14 mouse cellular contexts compared by ENCODE assay signal in genomic region chr12:110483761-110484160, GRCm38 (mm10). TPM values are rescaled to one million over a fixed set of nuclear protein-coding genes. Genes with fewer than 3 reads are reported as not detected.
DNase-seq lines count a peak whose midpoint lies in the region; ATAC-seq and TF ChIP-seq lines count a peak whose summit lies in the region.
"Had no signal": no experiment of that assay in that cellular context is flagged by ENCODE, and none has a peak within 500 bp of the region (broad histone marks: within the 10 kb centered on the region; RNA-seq: fewer than 3 reads in every experiment).

No protein-coding gene starts in this region.

- no peaks in the 10 kb centered on the region for H3K9me3 ChIP-seq in heart, embryonic 12.5 days (replicated peaks)
- H3K9me3 ChIP-seq in lung, embryonic 15.5 days = no peaks in the 10 kb centered on the region
- no peaks in the 10 kb centered on the region for H3K9me3 ChIP-seq in limb, embryonic 13.5 days
- H3K9me3 ChIP-seq: limb, embryonic 12.5 days had no signal

- peak overlapping the region; percentile 91 for H3K4me2 ChIP-seq in heart, embryonic 12.5 days
- H3K4me2 ChIP-seq in lung, embryonic 15.5 days = 0 out of 2 replicates have a peak overlapping the region, but pooled peaks have one; percentile 81
- H3K4me2 ChIP-seq in limb, embryonic 13.5 days (replicated peaks) = peak overlapping the region; percentile 23; the same call in 1 of the 2 replicates
- H3K4me2 ChIP-seq: limb, embryonic 12.5 days had no signal

- ATAC-seq in heart, embryonic 12.5 days (ENCODE audit: insufficient number of reproducible peaks, low FRiP score) = no peak
- ATAC-seq in lung, embryonic 15.5 days (ENCODE audit: borderline replicate concordance, extremely low read depth, low FRiP score, low TSS enrichment) = no peak
- no peak for ATAC-seq in limb, embryonic 13.5 days (ENCODE audit: low FRiP score, low read depth)

- no peak for DNase-seq in heart, adult 9 months (ENCODE audit: low spot score in 2 of 2)
- DNase-seq in lung, adult 2 months = no peak
- DNase-seq in thymus, postnatal 25 days = peak; percentile 76
- no peak for DNase-seq in right cerebral cortex, adult 2 months (ENCODE audit: low spot score in 2 of 2)
- DNase-seq in right cerebral cortex, adult 18-20 months = no peak
- DNase-seq: B cell, adult 2 months; cerebellum, adult 18-20 months; kidney, adult 11 months; spleen, adult 18-20 months had no signal

- H3K9ac ChIP-seq in heart, embryonic 12.5 days = peak overlapping the region; percentile 53
- no peak overlapping the region for H3K9ac ChIP-seq in lung, embryonic 15.5 days
- H3K9ac ChIP-seq in limb, embryonic 13.5 days = no peak overlapping the region
- H3K9ac ChIP-seq: limb, embryonic 12.5 days had no signal

- no peak for TF ChIP-seq CTCF in lung, adult 2 months (IDR thresholded peaks at IDR 0.05; ENCODE audit: insufficient read depth, low read length)

- peaks cover 11% of the 10 kb centered on the region; the same call in 1 of the 2 replicates for H3K36me3 ChIP-seq in heart, embryonic 12.5 days
- H3K36me3 ChIP-seq in lung, embryonic 15.5 days = no peaks in the 10 kb centered on the region
- H3K36me3 ChIP-seq in limb, embryonic 13.5 days = peaks cover 16% of the 10 kb centered on the region

- H3K4me1 ChIP-seq in heart, embryonic 12.5 days (replicated peaks) = peaks cover 47% of the 10 kb centered on the region
- H3K4me1 ChIP-seq in lung, embryonic 15.5 days = peaks cover 40% of the 10 kb centered on the region
- peaks cover 11% of the 10 kb centered on the region for H3K4me1 ChIP-seq in lung, adult 2 months (ENCODE audit: control insufficient read depth, insufficient read depth, low read length)
- peaks cover 31% of the 10 kb centered on the region for H3K4me1 ChIP-seq in limb, embryonic 13.5 days

- H3K27me3 ChIP-seq in heart, embryonic 12.5 days (replicated peaks) = no peaks in the 10 kb centered on the region
- H3K27me3 ChIP-seq in lung, embryonic 15.5 days = no peaks in the 10 kb centered on the region
- no peaks in the 10 kb centered on the region for H3K27me3 ChIP-seq in limb, embryonic 13.5 days
- H3K27me3 ChIP-seq: limb, embryonic 12.5 days had no signal

- whole genome bisulfite sequencing in heart, embryonic 12.5 days = 28% methylated on average over 6 of the region's 6 CpGs
- 25% methylated on average over 6 of the region's 6 CpGs for WGBS in lung, embryonic 15.5 days
- 55% methylated on average over 6 of the region's 6 CpGs for WGBS in lung, adult 2 months
- 29% methylated on average over 6 of the region's 6 CpGs for WGBS in limb, embryonic 13.5 days

- H3K4me3 ChIP-seq in heart, embryonic 12.5 days = peak overlapping the region; percentile 20; the same call in 1 of the 2 replicates
- H3K4me3 ChIP-seq in lung, embryonic 15.5 days = no peak overlapping the region
- no peak overlapping the region for H3K4me3 ChIP-seq in lung, adult 2 months (replicated peaks; ENCODE audit: extremely low read depth, low read depth, low read length)
- no peak overlapping the region for H3K4me3 ChIP-seq in limb, embryonic 13.5 days
- H3K4me3 ChIP-seq: layer of hippocampus, adult 2 months; limb, embryonic 12.5 days had no signal

- peak overlapping the region; percentile 50 for H3K27ac ChIP-seq in heart, embryonic 12.5 days (ENCODE audit: poor library complexity, severe bottlenecking)
- H3K27ac ChIP-seq in lung, embryonic 15.5 days = no peak overlapping the region
- no peak overlapping the region for H3K27ac ChIP-seq in limb, embryonic 13.5 days
- H3K27ac ChIP-seq: layer of hippocampus, adult 2 months; limb, embryonic 12.5 days had no signal

- TF ChIP-seq POLR2A in lung, adult 2 months (IDR thresholded peaks at IDR 0.05; ENCODE audit: borderline replicate concordance, extremely low read depth, low read depth, low read length) = no peak

RNA-seq across cellular contexts. Expression of gene Ppp2r5c, which starts 36.8 kb away (rescaled TPM):
- 142 and 147 TPM in 2 replicates for polyA plus RNA-seq in heart, embryonic 12.5 days (2016; fragmentation: Nextera tagmentation; extraction: Ambion mirVana)
- 167 and 171 TPM in 2 replicates for polyA plus RNA-seq in lung, embryonic 15.5 days (2015; fragmentation: Nextera tagmentation; extraction: Ambion mirVana)
- polyA plus RNA-seq in lung, adult 2 months (2012; rRNA removed) = 30.4 and 45.1 TPM in 2 replicates
- polyA plus RNA-seq in limb, embryonic 13.5 days (2015; fragmentation: Nextera tagmentation; extraction: Ambion mirVana) = 146 and 149 TPM in 2 replicates

Comparison
In these comparisons a context has a peak if more than half of its experiments do, and no peak if none do; other contexts are left out.
1. H3K4me2 ChIP-seq: peak in every context shown above with its lines; median percentile 91 in heart, embryonic 12.5 days; 81 in lung, embryonic 15.5 days; 23 in limb, embryonic 13.5 days.